Mouse (Mus musculus): Measurements from ENCODE around the gene Pros1.

GRCm38 (mm10) chr16:62971673-62972332 lies 117.7 kb downstream of the Pros1 start:
- no peak for TF ChIP-seq MAX (IDR thresholded peaks at IDR 0.05; ENCODE audit: low read depth)
- no peak for TF ChIP-seq TCF12 (IDR thresholded peaks at IDR 0.05; ENCODE audit: insufficient read depth, poor library complexity, severe bottlenecking)
- TF ChIP-seq POLR2AphosphoS2 (IDR thresholded peaks at IDR 0.05; ENCODE audit: insufficient read length, low read depth), result no peak
- TF ChIP-seq MYOG (IDR thresholded peaks at IDR 0.05; ENCODE audit: control insufficient read depth in 1 of 3, insufficient read depth in 1 of 3, insufficient read length in 2 of 3, low read depth in 2 of 3), result no peak
- TF ChIP-seq USF1 (IDR thresholded peaks at IDR 0.05; ENCODE audit: low read depth), result no peak
- no peak for TF ChIP-seq POLR2A (IDR thresholded peaks at IDR 0.05; ENCODE audit: insufficient read length, low read depth)
- no peak for TF ChIP-seq E2F4 (IDR thresholded peaks at IDR 0.05; ENCODE audit: insufficient read depth)
- TF ChIP-seq CEBPB (IDR thresholded peaks at IDR 0.05; ENCODE audit: insufficient read depth, poor library complexity, severe bottlenecking), result no peak
- no peak for TF ChIP-seq SRF (IDR thresholded peaks at IDR 0.05; ENCODE audit: control insufficient read depth, insufficient read length, low read depth)
- TF ChIP-seq MYOD1 (IDR thresholded peaks at IDR 0.05; ENCODE audit: control insufficient read depth in 1 of 3, insufficient read length in 2 of 3, low read depth in 2 of 3), result no peak

Measured in myocyte (in vitro differentiated cells).